Mouse (Mus musculus): Measurements from ENCODE around the gene Acta2.

- TF ChIP-seq CTCF (IDR thresholded peaks at IDR 0.05; ENCODE audit: extremely low read depth, insufficient read depth, insufficient read length, insufficient replicate concordance) (no peak), POLR2A (IDR thresholded peaks at IDR 0.05; ENCODE audit: low read depth, low read length) (no peak)
These were observed 32.4 kb upstream of the Acta2 start for GRCm38 (mm10) chr19:34287656-34288415.

Data from spleen, adult 2 months (tissue).